Mouse (Mus musculus) neural tube, embryonic 11.5 days (tissue): ENCODE measurements at regions not wholly inside any gene's neighbourhood (a gene's known extent, or its start where the extent isn't known, plus 50 kb on each side); places are given as distances from the start of the nearest gene placed in this dataset.

Source experiments
- ATAC-seq: fragments of 200-750 bp; cut with Nextera tagmentation; 2 replicates; pipeline ENCODE4 v1.8.0; 2017; ENCODE audit warnings: moderate number of reproducible peaks, mild to moderate bottlenecking, moderate TSS enrichment, moderate library complexity; ENCODE audit not compliant: insufficient read depth, low FRiP score, low TSS enrichment
- DNase-seq: peaks from one replicate; pipeline ENCODE4 v3.0.0-alpha.2; 2015; ENCODE audit warnings: low spot score
- H3K27ac ChIP-seq: fragments of 300-500 bp; sonication (generic); 2 replicates; pipeline ENCODE4 v1.5.1; 2014; ENCODE audit warnings: low read depth, mild to moderate bottlenecking, low read length
- H3K27me3 ChIP-seq: fragments of 300-500 bp; sonication (generic); 2 replicates; pipeline ENCODE4 v1.6.1; 2014; ENCODE audit warnings: mild to moderate bottlenecking, low read length, mixed read lengths; ENCODE audit not compliant: control insufficient read depth, insufficient read depth
- H3K36me3 ChIP-seq: fragments of 300-500 bp; sonication (generic); 2 replicates; pipeline ENCODE4 v1.6.1; 2014; ENCODE audit warnings: mild to moderate bottlenecking, low read length, moderate library complexity, mixed read lengths; ENCODE audit not compliant: control insufficient read depth, insufficient read depth
- H3K4me1 ChIP-seq: fragments of 300-500 bp; sonication (generic); 2 replicates; pipeline ENCODE4 v1.6.1; 2014; ENCODE audit warnings: low read length, mixed read lengths; ENCODE audit not compliant: control insufficient read depth, insufficient read depth
- H3K4me2 ChIP-seq: fragments of 300-500 bp; sonication (generic); 2 replicates; pipeline ENCODE4 v1.6.1; 2014; ENCODE audit warnings: low read depth, mild to moderate bottlenecking, moderate library complexity
- H3K4me3 ChIP-seq: fragments of 300-500 bp; sonication (generic); 2 replicates; pipeline ENCODE4 v1.5.1; 2014; ENCODE audit warnings: low read depth, low read length
- H3K9ac ChIP-seq: fragments of 300-500 bp; sonication (generic); 2 replicates; pipeline ENCODE4 v1.6.1; 2014; ENCODE audit warnings: mild to moderate bottlenecking, low read length
- H3K9me3 ChIP-seq: fragments of 300-500 bp; sonication (generic); 2 replicates; pipeline ENCODE4 v1.6.1; 2016; ENCODE audit warnings: low read length; ENCODE audit not compliant: control insufficient read depth
- WGBS: fragments of 180-500 bp; shearing (Covaris S2); extraction: QIAGEN DNeasy Blood & Tissue Kit; methylation state at CpG from one replicate; pipeline ENCODE4 v1.1.7; 2014; 5-methylcytosine and 5-hydroxymethylcytosine counted together

GRCm38 (mm10) chr12:79865179-79865552 is 247.6 kb downstream of the Zfp36l1 start:
- Histone ChIP-seq H3K4me1 (0 out of 2 replicates have a peak, but pooled peaks cover under 1% of the 10 kb centered on the region), H3K9ac (no peak overlapping the region), H3K4me2 (no peak overlapping the region), H3K4me3 (no peak overlapping the region), H3K9me3 (no peaks in the 10 kb centered on the region), H3K36me3 (no peaks in the 10 kb centered on the region), H3K27me3 (no peaks in the 10 kb centered on the region), H3K27ac (0 out of 2 replicates have a peak overlapping the region, but pooled peaks have one; percentile 1)
- 66% methylated on average over 6 of the region's 6 CpGs for WGBS
- ATAC-seq (no peak), DNase-seq (no peak)

- Histone ChIP-seq H3K9ac (no peak overlapping the region), H3K27ac (no peak overlapping the region), H3K4me1 (peaks cover 6% of the 10 kb centered on the region; the same call in 1 of the 2 replicates), H3K9me3 (no peaks in the 10 kb centered on the region), H3K4me3 (no peak overlapping the region), H3K27me3 (no peaks in the 10 kb centered on the region), H3K36me3 (no peaks in the 10 kb centered on the region), H3K4me2 (no peak overlapping the region)
- 76% methylated on average over 20 of the region's 20 CpGs for WGBS
- no peak for ATAC-seq
- no peak for DNase-seq
These were observed 248.3 kb downstream of the Zfp36l1 start for GRCm38 (mm10) chr12:79864346-79865178.
